Mouse (Mus musculus): ENCODE results near the gene Pdk2.
A peak's percentile ranks its signal among the peaks of the same experiment; 100 is the strongest.

Gene Pdk2

GRCm38 (mm10) chr11:95071266-95071665, 30.1 kb upstream of the Pdk2 start:
- DNase-seq (ENCODE audit: inconsistent age in 2 of 2, low spot score in 1 of 2): peak in 1 of 2 experiments; percentile 44

GRCm38 (mm10) chr11:95070140-95071107, 29.3 kb upstream of the Pdk2 start:
- DNase-seq (ENCODE audit: inconsistent age in 2 of 2, low spot score in 1 of 2): no peak

GRCm38 (mm10) chr11:95069226-95069957, 28.2 kb upstream of the Pdk2 start:
- DNase-seq (ENCODE audit: inconsistent age in 2 of 2, low spot score in 1 of 2): no peak

GRCm38 (mm10) chr11:95056768-95057501, 15.8 kb upstream of the Pdk2 start:
- no peak for DNase-seq (ENCODE audit: inconsistent age in 2 of 2, low spot score in 1 of 2)

- DNase-seq (ENCODE audit: inconsistent age in 2 of 2, low spot score in 1 of 2): no peak
Measured at GRCm38 (mm10) chr11:95053062-95053461, 11.9 kb upstream of the Pdk2 start.

- DNase-seq (ENCODE audit: inconsistent age in 2 of 2, low spot score in 1 of 2): peak; percentile 66 to 88
Measured at GRCm38 (mm10) chr11:95046980-95047680, 6.0 kb upstream of the Pdk2 start.

- no peak for DNase-seq (ENCODE audit: inconsistent age in 2 of 2, low spot score in 1 of 2)
Measured at GRCm38 (mm10) chr11:95044185-95044870, 3.2 kb upstream of the Pdk2 start.

- DNase-seq (ENCODE audit: inconsistent age in 2 of 2, low spot score in 1 of 2): no peak
Measured at GRCm38 (mm10) chr11:95043608-95044007, 2.5 kb upstream of the Pdk2 start.

GRCm38 (mm10) chr11:95043060-95043459, 1.9 kb upstream of the Pdk2 start:
- no peak for DNase-seq (ENCODE audit: inconsistent age in 2 of 2, low spot score in 1 of 2)

- peak; percentile 85 to 96 for DNase-seq (ENCODE audit: inconsistent age in 2 of 2, low spot score in 1 of 2)
Measured at GRCm38 (mm10) chr11:95042096-95042495, 942 bp upstream of the Pdk2 start.

- peak; percentile 66 to 88 for DNase-seq (ENCODE audit: inconsistent age in 2 of 2, low spot score in 1 of 2)
Measured at GRCm38 (mm10) chr11:95040491-95041138, 539 bp downstream of the Pdk2 start.

GRCm38 (mm10) chr11:95039766-95040165, 1.4 kb downstream of the Pdk2 start:
- DNase-seq (ENCODE audit: inconsistent age in 2 of 2, low spot score in 1 of 2): peak in 1 of 2 experiments; percentile 64

GRCm38 (mm10) chr11:95038818-95039655, 2.1 kb downstream of the Pdk2 start:
- DNase-seq (ENCODE audit: inconsistent age in 2 of 2, low spot score in 1 of 2): peak in 1 of 2 experiments; percentile 63

- DNase-seq (ENCODE audit: inconsistent age in 2 of 2, low spot score in 1 of 2): no peak
Measured at GRCm38 (mm10) chr11:95038156-95038817, 2.9 kb downstream of the Pdk2 start.

GRCm38 (mm10) chr11:95037306-95037705, 3.8 kb downstream of the Pdk2 start:
- DNase-seq (ENCODE audit: inconsistent age in 2 of 2, low spot score in 1 of 2): no peak

GRCm38 (mm10) chr11:95036521-95036920, 4.6 kb downstream of the Pdk2 start:
- no peak for DNase-seq (ENCODE audit: inconsistent age in 2 of 2, low spot score in 1 of 2)

- DNase-seq (ENCODE audit: inconsistent age in 2 of 2, low spot score in 1 of 2): no peak
Measured at GRCm38 (mm10) chr11:95034902-95035301, 6.3 kb downstream of the Pdk2 start.

GRCm38 (mm10) chr11:95033617-95034016, 7.5 kb downstream of the Pdk2 start:
- no peak for DNase-seq (ENCODE audit: inconsistent age in 2 of 2, low spot score in 1 of 2)

All from adrenal gland, adult (tissue).